Mouse (Mus musculus) naive thymus-derived CD4-positive, alpha-beta T cell, adult 2 months (primary cell): ENCODE measurements around the gene Rspry1.

Experiments
- DNase-seq: peaks from one replicate; pipeline ENCODE4 v3.0.0-alpha.2; 2011; ENCODE audit warnings: low read depth

The Rspry1 gene

DNA sequence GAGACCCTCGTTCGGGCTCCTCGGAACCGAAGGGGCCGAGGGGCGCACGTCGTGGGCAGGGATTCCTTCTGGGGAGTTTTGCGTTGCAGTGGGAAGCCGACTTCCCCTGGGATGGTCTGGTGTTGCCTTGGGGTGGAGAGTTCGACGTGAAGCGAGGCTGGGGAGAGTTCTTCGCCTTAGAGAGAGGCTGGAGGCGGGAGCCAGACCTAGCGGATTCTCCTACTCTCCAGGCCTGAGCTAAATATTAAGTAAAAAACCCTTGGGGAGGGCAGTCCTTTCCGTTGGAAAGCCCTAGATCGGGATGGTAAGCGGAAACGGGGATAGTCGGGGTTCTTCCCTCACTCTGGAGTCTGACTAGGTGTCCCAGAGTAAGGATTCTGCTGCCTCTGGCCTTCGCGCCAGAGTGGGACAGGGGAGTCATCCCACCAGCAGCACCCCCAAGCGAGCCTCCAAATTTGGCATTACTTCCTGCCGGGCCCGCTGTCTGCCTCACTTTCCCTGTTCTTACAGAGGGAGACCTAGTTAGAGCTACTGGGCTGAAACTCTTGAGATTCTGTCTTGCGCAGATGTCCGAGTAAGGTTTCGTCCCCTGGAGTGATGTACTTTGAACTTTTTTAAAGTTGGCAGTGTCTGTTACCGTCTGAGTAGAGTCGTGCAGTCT is 864 bp downstream of the Rspry1 start:
- DNase-seq, result peak; percentile 53

DNA sequence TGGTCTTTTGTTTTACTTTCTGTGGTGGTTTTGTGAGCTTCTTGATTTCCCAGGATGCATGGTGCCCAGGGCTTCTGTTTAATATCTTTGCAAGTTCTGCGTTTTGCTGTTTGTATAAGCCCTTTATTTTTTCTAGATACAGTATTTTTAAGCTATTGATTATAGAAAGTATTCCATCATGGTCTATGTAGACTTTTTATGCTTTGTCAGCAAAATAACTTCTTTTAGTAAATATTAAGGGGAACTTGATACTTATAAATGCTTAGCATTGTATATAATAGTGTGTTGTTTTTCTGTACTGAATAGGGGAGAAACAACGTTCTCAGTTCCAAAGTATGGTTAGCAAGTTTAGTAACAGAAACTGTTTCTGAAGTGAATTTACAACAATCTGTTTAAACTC is 2.3 kb downstream of the Rspry1 start:
- no peak for DNase-seq

DNA sequence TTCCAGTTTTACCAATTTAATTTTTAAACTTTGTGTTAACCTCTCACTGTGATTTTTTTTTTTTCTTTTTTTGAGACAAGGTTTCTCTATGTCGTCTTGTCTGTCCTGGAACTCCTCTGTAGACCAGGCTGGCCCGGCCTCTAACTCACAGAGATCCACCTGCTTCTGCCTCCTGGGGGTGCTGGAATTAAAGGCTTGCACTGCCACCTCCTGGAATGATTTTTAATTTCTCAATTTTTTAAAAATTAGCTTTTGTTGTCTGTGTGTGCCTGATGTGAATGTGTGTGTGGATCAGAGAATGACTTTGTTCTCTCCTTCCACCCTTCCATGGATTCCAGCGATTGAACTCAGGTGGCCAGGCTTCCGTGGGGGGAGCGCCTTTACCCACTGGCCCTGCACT is 5.3 kb downstream of the Rspry1 start:
- DNase-seq, result peak; percentile 36

DNA sequence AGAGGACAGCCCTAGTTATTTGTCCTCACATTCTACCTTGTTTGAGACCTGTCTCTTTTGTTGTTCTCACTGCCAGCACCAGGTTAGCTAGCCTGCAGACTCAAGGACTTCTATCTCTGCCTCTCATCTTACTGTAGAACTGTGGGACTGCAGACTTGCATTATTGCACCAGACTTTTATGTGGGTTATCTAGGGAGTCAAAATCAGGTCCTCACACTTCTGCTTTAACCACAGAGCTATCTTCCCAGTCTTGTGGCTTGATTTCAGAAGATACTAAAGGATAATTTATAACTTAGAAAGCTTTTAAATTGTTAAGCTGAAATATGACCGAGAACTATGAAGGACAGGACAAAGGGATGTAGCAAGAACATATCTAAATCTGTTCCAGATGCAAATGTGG is 23.1 kb downstream of the Rspry1 start:
- DNase-seq, result no peak

DNA sequence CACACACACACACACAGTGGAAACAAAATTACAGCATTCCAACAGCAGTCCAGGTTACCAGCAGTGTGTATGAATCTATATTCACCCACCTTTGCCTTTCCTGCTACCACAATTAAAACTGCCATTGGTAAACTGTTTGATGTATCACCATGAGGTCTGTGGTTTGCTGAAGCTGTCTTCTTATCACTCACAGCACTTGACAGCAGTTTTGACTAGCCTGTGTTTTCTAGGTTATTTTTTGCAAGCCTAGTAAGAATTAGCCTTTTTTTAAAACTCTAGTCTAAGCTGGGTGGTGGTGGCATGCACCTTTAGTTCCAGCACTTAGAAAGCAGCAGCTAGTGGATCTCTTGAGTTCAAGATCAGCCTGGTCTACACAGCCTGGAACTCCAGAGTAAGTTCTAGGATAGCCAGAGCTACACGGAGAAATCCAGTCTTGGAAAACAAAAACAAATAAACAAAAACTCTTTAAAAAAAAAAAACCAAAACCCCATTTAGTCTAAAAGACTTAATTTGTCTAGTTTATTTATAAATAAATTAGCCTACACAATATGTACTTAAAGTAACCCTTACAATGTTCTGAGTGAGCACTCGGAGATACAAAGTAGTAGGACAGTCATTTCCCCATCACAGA is 31.9 kb downstream of the Rspry1 start:
- peak; percentile 60 for DNase-seq

DNA sequence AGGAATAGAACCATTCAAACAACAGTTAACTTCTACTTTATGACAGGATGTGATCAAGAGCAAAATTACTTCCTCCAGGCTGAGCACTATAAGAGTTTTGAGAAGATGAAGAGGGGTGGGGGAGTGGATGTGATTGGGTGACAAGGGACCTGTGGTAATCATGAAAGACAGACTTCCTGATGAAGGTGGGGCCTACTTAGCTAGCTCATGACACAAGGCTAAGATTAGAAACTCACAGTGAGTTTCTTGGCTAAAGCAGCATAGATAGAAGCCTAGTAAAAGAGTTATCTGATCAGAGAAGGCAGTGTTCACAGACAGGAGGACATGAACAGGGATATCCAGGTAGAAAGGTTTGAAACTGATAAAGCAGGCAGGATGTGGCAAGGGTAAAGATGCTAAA is 32.5 kb downstream of the Rspry1 start:
- DNase-seq, result peak; percentile 86

DNA sequence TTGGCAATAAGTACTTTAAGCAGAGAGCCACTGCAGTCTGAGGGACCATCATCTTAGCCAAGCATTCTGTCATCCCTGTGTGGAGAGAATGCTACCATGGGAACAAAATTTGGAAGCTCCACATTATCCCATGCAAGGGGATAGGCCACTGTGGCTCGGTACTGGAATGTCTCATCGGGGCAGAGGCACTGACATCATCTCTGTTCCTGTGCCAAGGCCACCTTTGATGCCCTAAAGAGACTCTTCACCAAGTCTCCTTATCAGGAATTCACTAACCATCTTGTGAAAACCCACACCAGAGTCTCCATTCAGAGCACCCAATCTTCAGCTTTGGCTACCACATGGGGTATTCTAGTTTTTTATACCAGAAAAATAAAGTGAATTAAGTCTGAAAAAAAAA is 39.4 kb downstream of the Rspry1 start:
- DNase-seq, result no peak

DNA sequence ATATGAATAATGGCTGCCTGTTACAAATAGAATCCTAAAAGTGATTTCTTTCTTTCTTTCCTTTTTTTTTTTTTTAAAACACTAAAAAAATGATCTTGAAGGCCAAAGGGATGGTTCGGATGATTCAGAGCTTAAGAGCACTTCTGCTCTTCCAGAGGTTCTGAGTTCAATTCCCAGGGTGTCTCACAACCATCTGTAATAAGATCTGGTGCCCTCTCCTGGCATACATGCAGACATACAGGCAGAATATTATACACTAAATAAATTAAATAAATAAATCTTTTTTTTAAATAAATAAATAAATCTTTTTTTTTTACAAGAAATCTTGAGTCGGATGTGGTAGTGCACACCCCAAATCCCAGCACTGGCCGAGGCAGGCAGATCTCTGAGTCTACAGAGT is 40.2 kb downstream of the Rspry1 start:
- no peak for DNase-seq

DNA sequence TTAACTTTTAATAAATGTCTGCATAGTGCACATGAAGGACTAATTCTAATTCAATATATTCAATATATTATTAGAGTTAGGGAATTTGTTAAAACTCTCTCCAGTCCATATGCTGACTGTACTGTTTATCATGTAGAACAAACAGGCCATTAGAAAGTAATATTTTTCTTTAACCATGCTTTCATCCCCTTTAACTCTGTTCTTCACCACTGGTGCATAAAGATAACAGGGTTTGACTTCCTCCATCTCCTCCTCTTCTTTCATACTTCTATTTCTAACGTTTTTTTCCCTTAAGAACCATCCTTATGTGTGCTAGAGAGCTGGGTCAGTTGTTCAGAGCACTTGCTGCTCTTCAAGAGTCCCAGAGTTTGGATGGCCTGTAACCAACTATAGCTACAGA is 43.5 kb downstream of the Rspry1 start:
- no peak for DNase-seq

DNA sequence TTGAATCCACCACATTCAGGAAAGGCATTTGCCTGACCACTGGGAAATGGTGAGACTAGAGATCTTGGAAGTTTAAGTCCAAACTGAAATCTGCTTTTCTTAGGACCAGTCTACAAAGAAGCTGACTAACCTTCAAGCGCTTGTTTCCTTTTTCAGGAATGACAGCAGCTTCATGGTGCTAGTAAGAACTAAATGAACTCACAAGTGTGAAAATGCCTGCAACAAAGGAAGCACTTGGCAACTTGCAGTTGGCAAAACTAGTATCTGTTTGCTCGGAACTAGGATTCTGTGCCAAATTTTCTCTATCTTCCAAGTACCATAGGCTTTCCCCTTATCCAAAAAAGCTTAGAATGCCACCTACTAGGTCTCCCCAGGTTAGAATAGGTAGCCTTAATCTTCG is 44.4 kb downstream of the Rspry1 start:
- DNase-seq, result no peak

DNA sequence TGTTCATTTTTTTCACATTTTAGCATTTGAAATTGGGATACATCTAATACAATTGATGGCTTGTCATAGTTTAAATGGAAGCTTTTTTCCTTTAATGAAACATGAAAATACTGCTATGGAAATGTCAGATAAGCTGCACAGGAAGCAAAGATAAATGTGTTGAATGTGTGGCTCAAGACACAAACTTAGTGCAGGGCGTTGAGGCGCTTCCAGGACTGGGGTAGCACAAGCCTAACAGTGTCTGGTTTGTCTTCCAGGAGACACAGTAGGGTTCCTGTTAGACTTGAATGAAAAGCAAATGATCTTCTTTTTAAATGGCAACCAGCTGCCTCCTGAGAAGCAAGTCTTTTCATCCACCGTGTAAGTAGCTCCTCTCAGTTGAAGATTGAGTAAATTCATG is 47.8 kb downstream of the Rspry1 start:
- no peak for DNase-seq

DNA sequence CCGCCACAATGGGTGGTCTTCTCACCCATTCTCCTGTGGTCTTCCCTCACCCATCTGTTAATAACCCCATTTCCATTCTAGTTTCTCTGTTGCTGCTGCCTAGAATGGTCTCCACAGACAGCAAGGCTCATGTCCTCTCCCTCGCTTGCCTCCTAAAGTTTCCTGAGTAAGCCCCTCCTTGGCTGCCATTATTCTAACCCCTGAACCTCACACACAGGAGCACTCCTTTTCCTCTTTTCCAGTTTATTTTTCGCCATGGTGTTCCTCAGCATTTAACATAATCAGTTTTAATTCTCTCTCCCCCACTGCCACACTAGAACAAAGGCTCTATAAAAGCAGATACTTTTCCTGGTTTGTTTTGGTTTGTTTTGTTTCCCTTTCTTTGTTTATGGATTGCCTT is 51.2 kb downstream of the Rspry1 start:
- no peak for DNase-seq

DNA sequence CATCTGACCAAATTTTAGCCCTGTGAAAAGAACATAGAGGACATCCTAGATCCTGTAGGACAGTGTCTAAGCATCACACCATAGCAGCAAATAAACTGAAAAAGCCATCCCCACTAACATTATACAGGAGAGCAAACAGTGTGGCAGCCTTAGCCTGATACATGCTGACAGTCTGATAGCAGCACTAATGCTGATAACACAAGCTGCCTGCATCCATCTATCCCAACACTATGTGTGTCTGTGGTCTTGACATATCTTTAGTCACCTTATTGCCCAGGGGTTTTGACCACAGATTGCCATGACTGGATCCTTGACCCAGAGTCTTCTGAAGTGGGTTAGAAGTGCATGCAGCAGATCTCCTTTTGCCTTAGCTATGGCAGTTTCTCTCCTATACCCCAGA is 53.3 kb downstream of the Rspry1 start:
- no peak for DNase-seq

DNA sequence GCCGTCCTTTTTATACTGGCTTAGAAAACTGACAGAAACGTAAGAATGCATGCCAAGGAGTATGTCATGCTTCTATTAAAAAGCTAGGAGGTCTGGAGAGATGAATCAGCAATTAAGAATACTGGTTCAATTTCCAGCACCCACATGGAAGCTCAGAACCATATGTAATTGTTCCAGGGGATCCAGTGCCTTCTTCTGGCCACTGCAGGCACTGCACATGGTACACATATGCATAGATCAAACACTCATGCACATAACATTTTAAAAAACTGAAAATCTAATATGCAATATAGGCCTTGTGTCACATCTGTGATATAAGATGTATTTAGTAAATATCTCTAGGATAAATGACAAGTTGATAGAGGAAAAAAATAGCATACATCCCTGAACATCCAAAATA is 56.3 kb downstream of the Rspry1 start:
- DNase-seq, result no peak

DNA sequence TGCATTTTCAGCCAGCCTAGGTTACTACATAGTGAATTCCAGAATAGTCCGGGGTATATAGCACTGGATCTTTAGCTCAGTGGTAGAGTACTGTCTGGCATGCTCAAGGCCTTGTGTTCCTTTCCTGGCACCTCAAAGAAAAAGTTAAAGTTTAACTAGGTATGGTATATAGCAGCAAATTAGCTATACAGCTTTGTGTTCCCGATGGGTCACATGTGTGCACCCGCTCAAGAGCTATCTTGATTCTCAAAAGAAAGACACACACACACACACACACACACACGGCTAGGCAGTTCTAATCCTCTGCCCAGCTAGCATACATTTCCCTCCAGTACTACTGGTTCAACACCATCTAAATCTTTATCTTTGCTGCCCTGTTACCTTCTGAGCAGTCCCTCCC is 58.7 kb downstream of the Rspry1 start:
- no peak for DNase-seq

DNA sequence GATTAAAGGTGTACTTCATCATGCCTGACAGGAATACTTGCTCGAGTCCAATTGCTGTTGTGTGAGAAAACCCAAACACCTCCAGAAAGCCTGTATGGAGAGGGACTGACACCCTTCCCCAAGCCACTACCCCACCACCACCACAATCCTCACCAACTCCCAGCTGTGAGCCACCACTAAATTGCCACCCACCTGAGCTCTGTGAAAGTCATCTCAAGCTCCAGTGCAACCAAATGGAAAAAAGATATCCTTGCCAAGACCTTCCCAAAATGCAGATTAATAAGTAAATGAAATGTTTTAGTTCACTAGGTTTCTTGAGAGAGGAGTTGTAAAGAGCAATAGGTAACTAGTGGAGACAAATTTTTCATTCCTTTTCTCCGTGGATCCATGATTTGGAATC is 63.0 kb downstream of the Rspry1 start:
- DNase-seq, result no peak

DNA sequence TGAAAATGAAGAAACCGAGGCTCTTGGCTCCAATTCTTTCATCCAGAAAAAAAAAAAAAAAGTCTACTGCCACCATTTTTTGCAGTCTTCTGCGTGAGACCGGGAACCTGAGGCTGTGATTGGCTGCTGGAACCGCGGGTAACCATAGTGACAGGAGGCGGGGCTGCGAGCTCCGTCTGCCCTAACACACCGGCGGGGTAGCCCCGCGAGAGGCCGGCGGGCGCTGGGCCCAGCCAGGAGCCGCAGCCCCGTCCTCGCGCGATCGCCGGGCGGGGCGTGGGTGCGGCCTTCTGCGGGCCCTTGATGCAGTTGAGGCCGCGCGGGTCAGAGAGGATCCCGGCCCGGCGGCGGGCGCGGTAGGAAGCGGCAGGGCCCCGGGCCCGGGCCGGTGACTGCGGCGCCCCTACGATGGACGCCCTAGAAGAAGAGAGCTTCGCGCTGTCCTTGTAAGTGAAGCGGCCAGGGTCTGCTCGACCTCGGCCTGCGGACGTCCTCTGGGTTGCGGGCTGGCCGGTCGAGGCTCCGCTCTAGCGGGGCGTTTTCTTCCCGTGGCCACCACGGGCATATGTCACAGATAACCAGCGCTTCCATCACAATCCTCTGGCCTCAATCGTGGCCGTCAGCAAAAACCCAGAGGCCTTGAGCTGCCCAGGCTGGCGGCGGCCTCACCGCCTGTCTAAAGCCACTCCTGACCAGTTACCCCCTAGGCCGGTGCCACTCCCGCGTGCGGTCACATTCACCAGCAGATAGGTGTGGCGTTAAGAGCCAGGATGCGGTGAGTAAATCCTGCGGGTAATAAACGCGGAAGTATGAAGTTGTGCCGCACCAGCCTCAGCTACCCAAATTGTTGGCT is 64.9 kb downstream of the Rspry1 start, which contains the start of gene Arl2bp:
Gene Arl2bp, plus strand, starts transcription at position 145 of the 853 bp plus-strand sequence.
- DNase-seq, result peak; percentile 95

DNA sequence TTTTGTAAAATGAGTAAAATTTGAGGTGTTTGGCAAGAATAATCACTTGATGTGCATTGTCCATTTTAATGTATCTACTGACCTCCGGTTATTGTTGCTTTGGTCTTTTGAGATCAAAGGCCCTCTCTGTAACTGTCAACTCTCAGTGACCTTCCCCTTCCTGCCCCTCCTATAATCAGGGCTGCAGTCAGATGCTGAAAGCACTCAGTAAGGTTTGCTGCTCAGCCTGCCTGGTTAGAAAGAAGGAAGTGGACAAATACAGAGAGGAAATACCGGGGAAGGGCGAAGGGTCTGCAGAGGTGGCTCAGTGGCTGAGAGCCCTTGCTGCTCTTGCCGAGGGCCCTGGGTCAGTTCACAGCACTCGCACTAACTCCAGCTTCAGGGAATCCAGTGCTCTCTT is 72.6 kb downstream of the Rspry1 start:
- no peak for DNase-seq

DNA sequence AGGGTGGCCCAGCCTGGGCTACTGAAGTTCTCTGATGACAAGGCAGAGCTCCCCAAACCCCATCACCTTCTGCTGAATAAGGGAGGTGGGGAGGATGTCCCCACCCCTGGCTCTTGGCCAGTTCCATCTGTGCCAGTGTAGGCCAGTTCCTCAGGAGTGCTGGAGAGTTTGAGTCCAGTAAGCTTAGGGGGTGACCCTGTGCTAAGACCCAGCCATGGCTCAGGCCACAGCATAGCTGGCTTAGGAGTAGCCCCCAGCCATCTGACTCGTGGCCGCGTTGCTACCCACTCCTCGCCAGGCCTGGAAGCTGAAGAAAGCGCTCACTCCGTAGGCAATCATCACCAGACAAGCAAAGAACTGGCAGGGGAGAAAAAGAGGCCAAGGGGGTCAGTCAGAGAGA is 74.2 kb downstream of the Rspry1 start:
- DNase-seq, result no peak

DNA sequence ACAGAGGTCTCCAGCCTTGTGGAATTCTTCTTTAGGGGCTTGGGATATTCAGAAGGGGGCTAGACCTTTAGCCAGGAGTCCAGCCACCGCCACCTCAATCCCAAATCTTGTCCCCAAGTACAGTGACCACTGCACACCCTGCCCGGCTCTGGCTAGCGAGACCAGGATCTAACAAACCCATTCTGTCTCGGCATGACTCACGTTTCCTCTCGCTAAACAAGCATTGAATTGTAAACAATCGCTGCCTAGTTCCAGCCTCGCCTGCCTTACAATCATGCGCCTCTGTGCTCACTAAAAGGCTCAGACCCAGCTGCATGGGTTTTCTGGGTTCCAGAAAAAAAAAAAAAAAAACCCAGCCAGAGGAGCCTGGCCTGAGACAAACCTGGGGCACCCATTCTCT is 76.8 kb downstream of the Rspry1 start:
- DNase-seq, result no peak

DNA sequence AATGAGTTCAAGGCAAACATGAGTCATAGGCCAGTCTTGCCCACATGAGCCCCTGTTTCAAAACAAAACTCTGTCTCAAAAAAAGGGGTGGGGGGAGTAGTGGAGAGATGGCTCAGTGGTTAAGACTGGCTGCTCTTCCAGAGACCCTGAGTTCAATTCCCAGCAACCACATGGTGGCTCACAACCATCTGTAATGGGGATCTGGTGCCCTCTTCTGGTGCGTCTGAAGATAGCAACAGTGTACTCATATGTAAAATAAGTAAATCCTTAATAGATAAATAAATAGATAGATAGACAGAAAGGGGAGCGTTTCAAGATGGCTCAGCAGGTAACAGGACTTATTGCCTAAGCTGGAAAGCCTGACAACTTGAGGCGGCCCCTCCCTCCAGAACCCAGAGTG is 78.7 kb downstream of the Rspry1 start:
- no peak for DNase-seq

DNA sequence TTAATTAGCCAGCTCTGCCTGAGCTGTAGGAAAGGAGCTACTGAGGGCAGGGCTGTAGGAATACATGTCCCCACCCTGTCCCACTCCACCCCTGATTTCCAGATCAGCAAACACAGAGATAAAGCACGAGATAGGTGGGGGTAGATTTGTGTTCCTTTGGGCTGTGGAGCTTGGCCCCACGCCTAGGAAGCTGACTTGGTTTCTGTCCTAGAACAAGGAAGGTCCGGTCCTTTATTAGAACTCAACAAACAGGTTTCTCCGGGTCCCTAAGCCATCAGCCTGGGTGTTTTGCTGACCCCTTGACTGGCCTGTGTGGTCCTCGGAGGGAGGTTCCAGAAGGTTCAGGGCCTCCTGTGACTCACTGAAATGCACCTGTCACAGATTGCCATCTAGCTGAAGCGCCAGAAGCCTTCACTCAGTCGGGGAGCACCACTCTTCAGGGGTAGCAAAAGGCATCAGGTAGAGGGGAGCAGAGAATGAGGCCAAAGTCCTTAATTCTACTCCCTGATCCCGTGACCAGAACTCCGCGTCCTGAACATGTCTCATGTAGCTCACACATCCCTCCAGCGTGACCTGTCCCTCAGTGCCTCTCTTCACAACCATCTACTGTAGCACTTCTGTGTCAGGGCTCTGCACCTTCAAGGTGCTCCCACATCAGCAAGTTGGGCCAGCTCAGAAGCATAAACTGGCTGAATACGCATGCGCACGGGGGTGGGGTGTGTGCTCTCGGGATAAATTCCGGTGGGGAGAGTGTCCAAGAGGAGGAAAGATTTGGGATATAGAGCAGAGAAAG is 81.2 kb downstream of the Rspry1 start:
- DNase-seq, result no peak
